Mouse (Mus musculus): ENCODE measurements around the gene Abcc9.

The Abcc9 gene

DNA sequence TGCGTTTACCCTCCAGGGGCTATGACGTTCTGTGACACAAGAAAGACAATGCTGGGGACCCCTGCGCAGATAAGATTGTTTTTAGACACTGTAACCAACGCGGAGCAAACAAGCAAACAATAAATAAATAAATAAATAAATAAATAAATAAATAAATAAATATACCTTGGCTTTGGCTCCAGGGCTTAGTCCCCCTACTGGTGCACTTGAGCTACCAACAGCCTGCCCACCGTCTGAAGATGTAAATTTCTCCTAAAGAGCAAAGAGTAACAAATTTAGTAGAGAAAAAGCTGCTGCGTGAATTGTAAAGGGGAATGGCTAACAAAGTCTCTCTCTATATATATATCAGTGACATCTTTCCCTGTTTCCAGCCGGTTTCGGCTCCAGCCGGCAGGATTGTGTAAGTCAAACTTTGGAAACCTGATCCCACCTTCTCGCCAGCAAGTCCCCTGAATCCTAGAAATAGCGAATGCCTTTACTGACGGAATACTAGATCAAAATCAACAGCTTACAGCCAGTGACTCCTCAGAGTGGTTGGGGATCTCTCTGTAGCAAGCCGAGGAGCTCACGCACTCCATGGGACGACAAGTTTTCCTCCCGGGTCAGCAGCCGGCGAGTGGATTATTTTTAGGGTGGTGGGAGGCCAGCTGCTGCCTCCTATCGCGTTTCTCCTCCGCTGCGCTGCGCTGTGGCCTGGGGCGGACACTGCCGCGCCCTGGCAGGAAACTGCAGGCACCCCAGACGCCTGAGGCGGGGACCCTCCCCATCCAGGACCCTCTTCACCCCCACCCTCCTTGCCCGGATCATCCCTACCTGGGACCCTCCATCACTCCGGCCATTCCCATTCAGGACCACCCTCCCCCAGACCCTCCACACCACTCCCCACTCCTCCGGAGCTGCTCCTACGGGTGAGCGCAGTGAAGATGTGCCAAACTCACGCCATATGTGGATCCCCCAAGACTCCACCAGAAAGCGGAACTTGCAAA, at the start of gene Abcc9:
Gene Abcc9, minus strand, starts transcription at position 664 of the 986 bp plus-strand sequence.
- DNase-seq (ENCODE audit: low spot score), result no peak

- no peak for DNase-seq (ENCODE audit: low spot score)
Observed at GRCm38 (mm10) chr6:142751365-142751764, 49.2 kb upstream of the Abcc9 start.

GRCm38 (mm10) chr6:142748057-142748708, 46.1 kb upstream of the Abcc9 start:
- no peak for DNase-seq (ENCODE audit: low spot score)

DNA sequence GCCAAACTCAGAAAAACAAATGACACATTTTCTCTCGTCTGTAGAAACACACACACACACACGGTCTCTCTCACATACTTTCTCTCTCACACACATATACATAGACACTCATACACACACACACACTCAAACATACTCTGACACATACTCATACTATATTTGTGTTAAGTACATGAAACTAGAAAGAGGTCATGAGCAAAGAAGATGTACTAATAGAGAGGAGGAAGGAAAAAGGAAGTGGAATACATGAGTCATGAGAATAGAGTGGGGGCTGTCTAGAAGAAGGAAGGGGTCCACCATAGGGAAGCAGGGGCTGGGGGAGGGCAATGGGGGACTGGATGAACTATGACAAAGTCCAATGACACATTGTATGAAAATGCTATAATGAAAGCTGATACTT, 45.0 kb upstream of the Abcc9 start:
- no peak for DNase-seq (ENCODE audit: low spot score)

DNA sequence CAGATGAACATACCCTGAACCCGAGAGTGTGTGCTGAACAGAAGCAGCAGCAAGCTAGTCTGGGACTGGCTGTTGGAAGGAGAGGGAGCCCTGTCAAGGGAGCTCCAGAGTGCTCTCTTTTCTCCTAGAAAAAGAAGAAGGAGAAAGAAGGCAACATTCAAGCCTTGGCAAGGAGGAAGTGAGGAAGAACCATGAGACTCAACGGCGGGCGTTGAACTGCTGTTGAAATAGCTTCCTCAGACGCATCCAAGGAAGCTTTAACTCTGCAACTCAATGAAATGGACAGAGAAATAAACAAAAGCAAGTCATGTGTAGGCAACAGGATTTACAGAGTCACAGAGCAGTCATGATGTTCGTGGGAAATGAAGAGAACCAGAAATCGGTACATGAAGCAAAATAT, 44.6 kb upstream of the Abcc9 start:
- DNase-seq (ENCODE audit: low spot score), result no peak

- no peak for DNase-seq (ENCODE audit: low spot score)
Observed at GRCm38 (mm10) chr6:142745484-142745883, 43.4 kb upstream of the Abcc9 start.

DNA sequence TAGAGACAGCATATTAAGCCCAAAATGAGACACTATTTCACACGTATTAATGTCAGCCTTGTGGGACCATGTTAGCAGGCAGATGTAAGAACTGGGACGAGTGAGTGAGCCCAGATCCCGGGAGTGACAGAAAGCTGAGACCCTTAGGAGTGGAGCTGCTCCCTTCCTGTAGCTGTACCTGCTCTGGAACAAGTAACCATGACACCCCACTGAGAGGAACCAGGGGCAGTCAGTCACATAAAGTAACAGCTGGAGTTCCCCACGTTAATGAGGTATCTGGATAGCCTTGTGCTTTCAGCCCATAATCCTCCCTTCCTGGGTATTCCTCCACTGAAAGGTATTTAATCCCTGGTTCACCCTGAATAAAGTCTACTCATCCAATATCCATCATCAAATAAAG, 41.1 kb upstream of the Abcc9 start:
- DNase-seq (ENCODE audit: low spot score), result no peak

DNA sequence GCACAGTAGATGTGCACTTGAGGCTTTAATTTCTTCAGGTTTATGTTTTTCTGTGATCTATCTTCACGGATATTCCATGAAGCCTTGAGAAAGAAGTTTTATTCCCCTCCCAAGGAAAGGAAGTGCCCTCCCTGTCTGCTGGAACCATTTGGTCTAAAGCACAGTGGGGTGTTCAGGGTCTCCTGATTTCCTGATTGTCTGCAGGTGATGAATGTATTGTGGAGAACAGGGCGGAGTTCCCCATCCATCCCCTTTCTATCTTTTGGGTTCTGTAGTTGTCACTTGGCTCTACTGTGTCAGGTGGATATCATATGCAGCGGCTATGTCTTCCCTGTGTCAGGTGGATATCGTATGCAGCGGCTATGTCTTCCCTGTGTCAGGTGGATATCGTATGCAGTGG, 39.6 kb upstream of the Abcc9 start:
- DNase-seq (ENCODE audit: low spot score), result no peak

- DNase-seq (ENCODE audit: low spot score), result no peak
Observed at GRCm38 (mm10) chr6:142738637-142739036, 36.5 kb upstream of the Abcc9 start.

DNA sequence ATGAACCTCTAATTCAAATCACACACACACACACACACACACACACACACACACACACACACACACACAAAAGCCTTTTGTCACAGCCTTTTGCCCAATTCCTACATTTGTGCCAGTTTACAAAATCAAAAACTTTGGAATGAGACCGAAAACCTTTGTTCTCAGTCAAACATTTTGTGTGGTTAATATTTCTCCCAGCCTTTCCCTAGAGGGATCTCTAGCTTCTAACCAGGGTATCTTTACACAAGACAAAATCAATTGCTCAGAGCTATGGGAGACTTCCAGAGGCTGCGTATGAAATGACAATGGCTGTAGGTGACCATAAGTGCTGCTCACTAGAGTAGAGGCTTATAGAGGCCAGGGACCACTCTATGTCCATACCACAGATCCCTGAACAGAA, 36.1 kb upstream of the Abcc9 start:
- DNase-seq (ENCODE audit: low spot score), result no peak

DNA sequence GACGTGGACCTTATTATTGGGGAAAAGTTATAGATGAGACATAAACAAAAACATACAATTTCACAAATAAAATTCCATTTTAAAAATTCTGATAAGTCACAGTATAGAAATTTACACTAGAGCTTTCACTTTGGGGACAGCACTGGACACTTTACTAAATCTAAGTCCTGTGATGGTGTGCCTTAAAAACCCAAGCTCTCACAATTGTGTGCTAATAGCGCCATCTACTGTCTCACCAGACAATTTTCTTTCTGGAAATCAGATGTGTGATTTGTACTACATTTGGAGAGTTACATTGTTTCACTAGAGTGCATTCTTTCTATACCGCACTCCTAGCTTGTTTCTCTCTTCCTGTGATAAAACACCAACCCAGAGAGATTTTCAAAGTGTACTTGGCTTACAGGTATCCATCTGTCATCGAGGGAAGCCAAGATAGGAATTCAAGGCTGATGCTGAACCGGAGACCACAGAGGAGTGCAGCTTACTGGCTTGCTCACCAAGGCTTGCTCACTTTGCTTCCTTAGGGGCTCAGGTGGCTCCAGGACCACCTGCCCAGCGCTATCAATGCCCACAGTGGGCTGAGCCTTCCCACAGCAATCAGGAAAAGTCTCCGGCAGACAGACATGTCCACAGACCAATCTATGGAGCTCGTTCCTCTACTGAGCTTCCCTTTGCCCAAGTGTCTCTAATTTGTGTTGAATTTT, 33.3 kb upstream of the Abcc9 start:
- DNase-seq (ENCODE audit: low spot score), result no peak

- no peak for DNase-seq (ENCODE audit: low spot score)
Observed at GRCm38 (mm10) chr6:142732567-142733290, 30.6 kb upstream of the Abcc9 start.

- no peak for DNase-seq (ENCODE audit: low spot score)
Observed at GRCm38 (mm10) chr6:142726032-142726431, 23.9 kb upstream of the Abcc9 start.

- DNase-seq (ENCODE audit: low spot score), result no peak
Observed at GRCm38 (mm10) chr6:142721731-142722130, 19.6 kb upstream of the Abcc9 start.

- no peak for DNase-seq (ENCODE audit: low spot score)
Observed at GRCm38 (mm10) chr6:142720641-142721040, 18.5 kb upstream of the Abcc9 start.

DNA sequence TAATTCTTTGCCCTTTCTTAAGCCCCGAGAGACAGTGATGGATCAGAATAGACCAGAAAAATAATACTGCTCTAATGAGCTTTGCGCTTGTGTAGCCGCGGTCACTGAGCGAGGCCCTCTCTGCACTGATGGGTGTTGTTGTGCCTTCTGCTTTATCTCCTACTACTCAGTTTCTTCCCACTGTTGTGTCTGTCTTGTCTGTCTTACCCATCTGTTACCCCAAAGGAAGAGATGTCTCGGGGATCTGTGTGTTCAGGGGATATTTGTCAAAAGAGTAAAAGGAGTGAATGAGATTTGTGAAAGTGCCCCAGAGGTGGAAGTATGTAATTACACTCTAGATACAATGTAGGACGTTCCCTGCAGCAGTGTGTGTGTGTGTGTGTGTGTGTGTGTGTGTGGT, 16.1 kb upstream of the Abcc9 start:
- no peak for DNase-seq (ENCODE audit: low spot score)

DNA sequence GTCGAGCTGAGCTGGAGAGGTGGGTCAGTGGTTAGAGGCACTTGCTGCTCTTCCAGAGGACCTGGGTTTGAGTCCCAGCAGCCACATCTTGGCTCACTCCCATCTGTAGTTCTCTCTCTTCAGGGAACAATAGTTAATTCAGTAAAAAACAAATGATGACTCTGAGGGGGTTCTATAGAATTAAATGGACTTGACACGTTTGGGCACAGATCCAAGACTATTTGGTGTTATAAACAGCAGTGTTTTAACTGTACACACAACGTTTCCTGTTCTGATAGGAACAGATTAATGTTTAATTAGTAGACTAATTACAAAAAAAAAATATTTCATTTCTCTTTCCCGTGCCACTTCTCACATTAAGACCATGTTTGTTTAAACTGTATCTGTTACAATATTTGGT, 15.1 kb upstream of the Abcc9 start:
- no peak for DNase-seq (ENCODE audit: low spot score)

GRCm38 (mm10) chr6:142715026-142715425, 12.9 kb upstream of the Abcc9 start:
- DNase-seq (ENCODE audit: low spot score), result no peak

- DNase-seq (ENCODE audit: low spot score), result no peak
Observed at GRCm38 (mm10) chr6:142711106-142711505, 9.0 kb upstream of the Abcc9 start.

DNA sequence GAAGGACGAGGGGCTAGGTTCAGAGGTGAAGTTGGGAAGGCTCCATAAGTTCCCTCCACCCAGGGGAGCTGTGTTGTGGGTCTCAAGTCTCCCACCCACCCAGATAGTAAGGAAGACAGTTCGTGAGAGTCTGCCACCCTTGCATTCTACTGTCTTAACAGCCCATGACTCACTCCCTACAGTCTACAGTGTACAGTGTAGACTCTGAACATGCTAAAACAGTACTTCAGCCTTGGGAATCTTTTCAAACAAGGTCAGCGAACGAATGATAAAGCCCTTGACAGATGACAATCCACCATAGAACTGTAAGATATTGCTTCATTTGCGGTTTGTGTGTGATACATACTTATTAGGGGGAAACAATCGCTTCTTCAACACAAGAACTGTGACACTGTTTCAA, 8.6 kb upstream of the Abcc9 start:
- DNase-seq (ENCODE audit: low spot score), result no peak

DNA sequence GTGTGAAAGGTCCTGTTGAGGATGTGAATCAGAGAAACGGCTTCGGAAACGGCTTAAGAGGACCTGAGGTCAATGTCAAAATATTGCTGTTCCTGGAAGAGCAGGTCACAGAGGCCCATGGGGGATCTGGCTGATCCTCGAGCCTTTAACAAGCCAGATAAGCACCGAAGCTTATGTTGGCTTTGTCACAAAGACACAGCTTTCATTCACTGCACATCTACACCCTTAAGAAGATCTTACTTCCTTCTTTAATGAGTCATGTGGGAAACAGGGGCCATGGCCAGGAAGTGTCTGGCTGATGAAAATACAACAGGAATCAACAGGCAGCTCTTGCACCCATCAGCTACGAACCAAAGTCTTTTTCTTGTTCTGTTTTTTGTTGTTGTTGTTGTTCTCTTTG, 6.3 kb upstream of the Abcc9 start:
- no peak for DNase-seq (ENCODE audit: low spot score)

DNA sequence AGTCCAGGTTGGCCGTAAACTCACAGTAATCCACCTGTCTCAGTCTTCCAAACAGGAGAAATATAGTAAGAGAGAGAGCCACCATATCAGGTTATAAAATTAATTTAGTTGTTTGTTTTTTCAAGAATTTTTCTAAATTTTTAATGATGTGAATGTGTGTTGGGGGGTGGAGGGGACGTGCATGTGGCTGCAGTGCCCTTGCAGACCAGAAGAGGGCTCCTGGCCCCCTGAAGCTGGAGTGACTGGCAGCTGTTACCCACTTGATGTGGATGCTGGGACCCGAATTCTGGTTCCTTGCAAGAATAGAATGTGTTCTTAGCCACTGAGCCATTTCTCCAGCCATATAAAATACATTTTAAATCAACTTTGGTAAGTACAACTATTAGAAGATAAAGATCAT, 4.6 kb upstream of the Abcc9 start:
- DNase-seq (ENCODE audit: low spot score), result no peak
